Mouse (Mus musculus) bone marrow macrophage, adult 2 months (primary cell): ENCODE measurements at regions not wholly inside any gene's neighbourhood (a gene's known extent, or its start where the extent isn't known, plus 50 kb on each side); places are given as distances from the start of the nearest gene placed in this dataset.

Experiments used
- CTCF ChIP-seq: IDR thresholded peaks from 2 replicates; pipeline ENCODE4 v1.5.1; 2012; ENCODE audit warnings: low read depth, mild to moderate bottlenecking, low read length, moderate library complexity
- POLR2A ChIP-seq: IDR thresholded peaks from 2 replicates; pipeline ENCODE4 v1.6.1; 2012; ENCODE audit warnings: mild to moderate bottlenecking, low read depth, low read length, borderline replicate concordance

DNA sequence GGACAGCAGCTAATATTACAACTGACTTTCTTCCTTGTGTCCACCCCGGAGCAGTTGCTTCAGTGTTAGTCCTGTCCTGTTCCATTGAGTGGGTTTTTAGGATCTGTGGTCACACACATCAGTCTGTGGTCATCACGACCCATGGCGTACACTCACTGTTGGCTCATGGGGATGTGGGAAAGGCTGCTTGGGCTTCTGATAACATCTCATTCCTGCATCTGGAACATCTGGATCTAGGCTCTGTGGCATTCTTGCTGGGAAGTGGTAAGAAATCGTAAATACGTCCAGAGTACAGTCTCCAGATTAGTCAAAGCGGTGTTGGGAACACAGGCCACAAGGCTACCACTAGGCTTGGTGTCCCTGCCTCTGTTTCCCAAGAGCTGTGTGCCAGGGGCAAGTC, 362.7 kb upstream of the Tbx3 start:
- TF ChIP-seq CTCF (no peak), POLR2A (no peak)
